Mouse (Mus musculus): Measurements from ENCODE around the gene Tsn.

DNA sequence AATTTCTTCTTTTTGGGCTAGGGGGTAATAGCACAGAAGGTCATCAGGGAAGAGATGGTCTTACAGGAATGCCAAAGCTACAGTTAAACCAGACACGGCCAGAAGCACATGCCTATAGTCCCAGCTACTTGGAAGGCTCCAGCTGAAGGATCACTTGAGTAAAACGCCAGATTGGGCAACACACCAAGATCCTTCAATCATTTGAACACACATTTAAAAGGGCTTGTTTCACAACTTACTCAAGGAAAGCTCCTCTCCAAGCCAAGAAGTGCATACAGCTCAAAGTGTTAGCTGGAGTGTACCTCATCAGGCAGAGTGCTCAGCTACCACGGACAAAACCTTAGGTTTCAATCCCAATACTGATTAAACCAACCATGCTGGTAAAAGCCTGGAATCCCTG lies 14.9 kb downstream of the Tsn start:
- TF ChIP-seq EP300 (IDR thresholded peaks at IDR 0.05; ENCODE audit: low read depth): no peak
- no peak for TF ChIP-seq CTCF (IDR thresholded peaks at IDR 0.05; ENCODE audit: low read depth)
